Mouse (Mus musculus) kidney, adult 9 months (tissue): ENCODE measurements around the gene Nr3c2.

Experiments
- DNase-seq: peaks from one replicate; pipeline ENCODE4 v3.0.0; 2022

Gene Nr3c2

DNA sequence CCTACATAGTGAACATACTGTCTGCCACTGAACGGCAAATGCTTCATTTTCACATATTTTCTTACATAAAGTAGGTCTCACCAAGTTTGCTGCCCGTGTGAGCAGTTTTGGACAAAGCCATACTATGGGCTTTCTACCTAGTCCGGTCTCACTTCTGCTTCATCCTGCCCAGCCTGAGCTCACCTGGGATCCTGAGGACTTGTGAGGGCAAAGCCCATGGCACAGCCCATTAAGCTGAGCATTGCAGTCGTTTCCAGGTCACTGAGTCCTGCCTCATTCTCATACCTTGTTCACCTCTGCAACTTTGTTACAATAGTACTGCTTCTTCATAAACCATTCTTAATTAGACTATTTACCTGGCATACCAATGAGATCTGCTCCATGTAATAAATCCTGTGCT lies 276.2 kb downstream of the Nr3c2 start:
- peak; percentile 28 for DNase-seq

DNA sequence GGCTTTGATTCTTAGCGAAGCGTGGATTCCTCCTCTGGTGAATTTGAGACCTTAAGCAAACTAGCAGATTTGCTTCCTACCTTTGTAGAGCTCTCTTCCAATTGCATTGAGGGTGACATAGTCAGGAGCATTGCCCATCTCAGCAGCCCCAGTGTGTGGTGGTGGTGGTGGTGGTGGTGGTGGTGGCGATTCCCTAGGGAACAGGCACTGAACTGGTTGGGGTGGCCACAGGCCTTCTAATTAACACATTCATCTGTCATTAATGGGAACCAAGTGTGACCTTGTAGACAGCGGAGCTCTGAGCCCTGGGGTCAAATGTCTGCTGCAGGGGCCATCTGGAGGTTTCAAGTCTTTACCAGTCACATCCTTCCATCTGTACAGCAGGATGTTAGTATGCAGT lies 277.1 kb downstream of the Nr3c2 start:
- DNase-seq: no peak

DNA sequence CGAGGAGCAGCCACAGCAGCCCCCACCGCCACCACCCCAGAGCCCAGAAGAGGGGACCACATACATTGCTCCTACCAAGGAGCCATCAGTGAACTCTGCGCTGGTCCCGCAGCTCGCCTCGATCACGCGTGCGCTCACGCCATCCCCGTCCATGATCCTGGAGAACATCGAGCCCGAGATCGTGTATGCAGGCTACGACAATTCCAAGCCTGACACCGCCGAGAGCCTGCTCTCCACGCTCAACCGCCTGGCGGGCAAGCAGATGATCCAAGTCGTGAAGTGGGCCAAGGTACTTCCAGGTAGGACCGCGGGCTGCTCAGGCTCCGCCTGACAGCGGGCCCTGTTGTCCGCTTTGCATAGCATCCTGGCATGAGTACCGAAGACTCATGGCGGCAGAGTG lies 286.6 kb downstream of the Nr3c2 start:
- DNase-seq: no peak

DNA sequence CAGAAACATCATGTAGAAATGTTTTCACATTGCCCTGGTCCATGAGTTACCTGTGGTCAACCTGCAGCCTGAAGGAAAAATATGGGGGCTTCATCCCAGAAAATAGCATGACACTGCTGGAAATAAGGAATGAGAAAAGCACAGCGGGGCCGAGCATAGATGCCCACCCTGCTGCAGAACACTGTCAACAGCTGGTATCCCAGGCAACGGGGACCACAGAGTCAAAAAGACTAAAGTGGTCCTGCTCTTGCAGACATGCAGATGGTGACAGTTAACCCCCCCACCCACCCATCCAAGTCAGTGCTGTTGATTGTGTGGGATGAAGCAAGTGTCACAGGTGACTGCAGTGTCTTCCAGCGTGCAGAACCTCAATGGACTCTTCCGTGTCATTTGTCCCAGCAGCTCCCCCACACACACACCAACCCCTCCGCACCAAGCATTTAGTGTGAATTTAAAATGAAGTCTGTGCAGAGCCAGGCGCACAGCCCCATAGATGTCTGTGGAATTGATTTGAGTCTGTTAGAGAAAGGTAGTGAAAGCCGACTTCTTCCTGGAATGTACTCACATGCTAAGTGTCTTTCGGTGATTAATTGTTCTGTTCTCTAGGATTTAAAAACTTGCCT lies 287.8 kb downstream of the Nr3c2 start:
- DNase-seq: no peak

DNA sequence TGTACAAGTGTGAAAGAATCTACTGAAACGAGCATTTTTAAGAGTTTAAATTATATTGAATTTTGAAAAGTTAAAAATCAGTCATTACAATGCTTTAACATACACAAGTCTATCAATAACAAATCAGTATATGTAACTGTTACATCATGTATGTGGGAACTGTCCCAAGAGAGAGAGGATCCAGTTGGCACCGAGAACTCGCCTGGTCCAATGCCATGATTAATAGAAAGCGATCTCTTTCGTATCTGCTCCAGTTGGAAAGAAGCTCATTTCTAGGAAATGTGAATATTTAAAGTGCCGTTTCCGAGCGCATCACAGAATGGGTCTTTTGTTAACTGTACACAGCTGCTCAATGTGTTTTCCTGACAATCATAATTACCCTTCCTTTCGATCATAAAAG lies 288.5 kb downstream of the Nr3c2 start:
- DNase-seq: no peak

DNA sequence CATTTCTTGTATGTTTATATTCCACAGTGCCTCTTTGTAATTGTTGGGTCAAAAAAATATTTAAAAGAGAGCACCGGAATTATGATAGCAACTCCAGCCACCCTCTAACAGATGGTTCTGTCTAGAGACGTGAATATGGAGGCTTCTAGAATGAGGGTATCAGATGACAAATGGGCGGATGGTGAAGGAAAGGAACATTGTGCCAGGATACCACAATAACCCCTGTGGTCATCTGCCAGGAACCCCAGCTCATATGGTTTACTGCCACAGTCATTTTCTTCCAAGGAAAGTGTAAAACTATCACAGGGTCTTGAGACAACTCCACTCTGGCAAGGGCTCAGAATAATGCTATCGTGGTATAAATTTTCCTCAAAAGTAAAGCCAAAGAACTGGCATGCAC lies 289.1 kb downstream of the Nr3c2 start:
- DNase-seq: no peak

DNA sequence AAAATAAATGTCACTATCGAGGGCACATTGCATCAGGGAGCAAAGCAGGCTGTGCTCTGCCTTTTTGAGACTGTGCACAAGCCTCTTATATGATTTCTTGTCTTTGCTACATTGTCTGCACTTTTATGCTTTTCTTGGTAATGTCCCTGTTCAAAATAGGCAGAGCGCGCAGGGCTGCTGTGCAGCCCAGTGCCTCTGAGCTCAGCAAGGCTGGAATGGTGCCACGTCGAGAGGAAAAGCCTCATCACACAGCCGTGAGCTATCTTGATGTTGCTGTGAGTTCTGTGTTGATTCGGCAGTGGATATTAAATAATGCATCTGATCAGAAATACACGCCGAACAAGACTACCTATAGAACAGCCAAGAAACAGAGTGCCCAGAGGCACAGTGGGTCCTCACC lies 290.1 kb downstream of the Nr3c2 start:
- DNase-seq: no peak

DNA sequence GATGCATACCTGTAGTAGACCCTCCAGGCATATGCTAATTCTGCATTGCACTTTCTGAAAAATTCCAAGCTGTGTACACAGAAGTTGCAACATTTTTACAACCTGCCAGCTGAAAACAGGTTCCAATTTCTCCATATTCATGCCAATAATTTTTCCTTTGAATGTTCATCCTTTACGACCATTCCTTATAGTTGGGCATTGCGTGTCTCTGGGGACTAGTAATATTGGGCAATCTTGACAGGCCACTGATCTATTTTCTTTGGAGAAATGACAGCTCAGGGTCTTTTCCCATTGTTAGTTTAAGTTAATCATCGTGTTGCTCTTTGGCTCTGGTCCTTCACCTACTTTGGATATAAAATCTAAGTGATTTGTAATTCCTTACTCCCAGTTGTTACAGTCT lies 291.2 kb downstream of the Nr3c2 start:
- no peak for DNase-seq

DNA sequence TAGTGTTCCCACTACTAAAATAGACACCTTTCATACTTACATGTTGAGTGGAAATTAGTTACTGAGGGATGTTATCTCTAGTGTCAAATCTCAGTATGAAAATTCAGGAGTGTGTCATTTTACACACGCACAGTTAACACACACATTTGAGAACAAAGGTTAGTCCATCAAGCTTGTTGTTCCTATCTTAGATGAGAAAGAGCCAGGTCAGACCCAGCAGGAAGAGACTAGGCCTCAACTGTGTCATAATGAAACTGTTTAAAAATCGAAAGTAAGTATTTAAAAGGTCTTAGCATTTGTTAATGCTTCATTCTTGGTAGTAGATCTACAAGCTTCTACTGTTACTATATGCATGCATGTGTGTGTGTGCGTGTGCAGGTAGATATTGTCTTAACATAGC lies 310.1 kb downstream of the Nr3c2 start:
- no peak for DNase-seq

DNA sequence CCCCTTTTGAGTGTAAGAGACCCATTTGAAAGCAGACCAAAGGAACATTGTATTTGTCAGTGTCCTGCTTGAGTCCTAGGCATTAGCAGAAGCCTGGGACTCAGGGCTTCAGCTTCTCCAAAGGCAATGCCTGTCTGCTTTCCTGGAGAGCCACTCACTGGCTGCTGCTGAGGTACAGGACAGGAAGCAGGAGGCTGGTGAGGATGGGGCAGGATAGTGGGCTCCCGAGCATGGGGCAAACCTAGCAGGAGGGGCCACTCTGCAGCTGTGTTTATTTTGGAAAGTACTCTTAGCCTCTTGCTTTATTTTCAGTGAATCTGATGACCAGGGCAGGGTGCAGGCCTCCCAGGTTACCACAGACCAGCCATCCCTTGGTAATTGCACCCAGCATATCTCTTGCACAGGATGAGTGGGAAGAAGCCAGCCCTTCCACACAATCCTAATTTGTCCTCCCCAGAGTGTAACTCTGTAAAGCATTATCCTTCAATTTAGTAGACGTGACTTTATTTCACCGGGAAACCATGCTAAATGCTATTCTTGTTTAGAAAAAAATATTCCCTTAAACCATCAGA lies 314.7 kb downstream of the Nr3c2 start:
- DNase-seq: no peak

DNA sequence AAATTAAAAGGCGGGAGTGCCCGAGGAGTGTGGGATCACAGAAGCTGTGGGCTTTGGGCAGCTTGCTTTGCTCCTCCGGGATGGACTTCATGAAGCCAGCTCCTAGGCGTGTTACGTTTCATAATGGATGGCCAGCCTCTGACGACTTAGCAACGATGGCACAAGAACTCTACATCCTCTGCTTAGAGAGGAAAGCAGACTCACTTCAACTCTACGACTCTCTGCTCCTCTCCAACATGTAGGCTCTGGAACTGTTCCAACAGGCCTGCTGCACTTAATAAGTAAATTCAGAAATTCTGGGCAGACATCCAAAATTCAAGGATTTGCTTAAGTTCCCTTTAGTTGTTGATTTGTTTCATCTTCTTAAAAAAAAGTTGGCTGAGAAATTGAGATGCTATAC lies 315.4 kb downstream of the Nr3c2 start:
- DNase-seq: peak; percentile 33

DNA sequence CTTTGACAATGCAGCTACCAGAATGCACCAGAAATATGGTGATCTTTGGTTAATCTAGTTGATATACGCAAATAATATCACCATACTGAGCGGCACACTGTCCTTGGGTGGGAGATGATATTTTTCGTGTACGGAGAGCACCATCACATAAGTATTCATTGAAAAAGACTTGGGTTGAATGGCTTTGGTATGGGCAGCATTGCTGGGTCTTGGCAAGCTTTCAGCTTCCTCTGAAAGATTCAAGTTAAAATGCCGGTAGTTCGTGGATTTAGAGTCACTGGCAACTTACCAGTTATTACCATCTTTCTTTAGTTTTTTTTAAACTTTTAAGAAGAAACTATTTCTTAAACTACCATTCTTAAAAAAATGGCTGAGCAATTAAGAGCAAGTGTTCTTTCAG lies 315.9 kb downstream of the Nr3c2 start:
- DNase-seq: no peak

DNA sequence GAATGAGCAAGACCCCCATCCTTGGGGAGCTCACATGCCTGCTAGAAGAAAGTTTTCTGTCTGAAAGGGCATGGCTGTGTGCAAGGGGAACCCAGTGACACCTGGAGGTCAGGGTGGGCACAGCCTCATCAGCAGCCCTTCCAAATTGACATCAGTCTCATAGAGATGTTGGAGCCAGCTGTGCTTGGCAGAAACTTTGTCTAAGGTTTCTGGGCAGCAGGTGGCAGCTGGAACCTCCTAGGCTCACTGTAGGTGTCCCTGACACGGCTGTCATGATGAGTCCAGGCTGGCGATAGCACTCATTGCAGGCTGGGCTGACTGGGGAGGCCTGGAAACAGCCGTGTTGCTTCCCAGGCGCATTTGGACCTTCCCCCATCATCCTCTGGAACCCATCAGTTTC lies 323.9 kb downstream of the Nr3c2 start:
- no peak for DNase-seq

DNA sequence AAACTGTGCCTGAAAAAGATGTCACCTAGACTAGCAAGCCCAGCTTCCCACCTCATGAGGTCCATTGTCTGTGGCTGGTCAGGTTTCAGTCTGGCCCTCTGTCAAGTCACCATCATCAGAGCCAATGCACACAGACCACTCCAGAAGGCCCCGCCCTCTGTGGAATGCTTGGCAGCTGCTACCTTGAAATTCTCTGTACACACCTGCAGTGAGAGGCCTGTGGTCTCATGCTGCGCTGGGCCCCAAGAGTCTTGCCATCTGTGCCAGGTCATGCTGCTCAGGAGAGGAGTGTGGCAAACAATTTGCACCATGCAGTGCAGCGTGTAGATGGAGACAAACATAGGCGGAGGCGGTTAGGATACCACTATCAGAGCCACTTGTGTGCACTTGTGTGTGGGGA lies 328.5 kb downstream of the Nr3c2 start:
- DNase-seq: no peak

DNA sequence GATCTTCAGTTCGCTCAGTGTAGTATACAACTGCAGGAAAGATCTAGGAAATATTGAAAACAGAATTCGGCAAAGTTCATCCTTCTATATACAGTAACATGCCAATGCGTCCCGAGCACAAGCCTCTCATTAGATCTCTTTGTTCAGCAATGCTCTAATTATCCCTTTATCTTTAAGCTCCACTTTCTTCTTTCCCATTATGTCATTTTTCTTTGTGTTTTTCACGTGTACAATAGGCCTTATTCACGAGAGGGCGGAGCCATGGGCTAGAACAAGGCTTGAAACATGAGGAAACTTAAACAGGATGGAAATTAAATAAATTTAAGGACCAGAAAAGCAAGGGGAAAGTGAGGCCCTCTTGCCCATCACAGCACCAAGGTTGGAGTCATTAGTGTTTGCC lies 329.4 kb downstream of the Nr3c2 start:
- no peak for DNase-seq

DNA sequence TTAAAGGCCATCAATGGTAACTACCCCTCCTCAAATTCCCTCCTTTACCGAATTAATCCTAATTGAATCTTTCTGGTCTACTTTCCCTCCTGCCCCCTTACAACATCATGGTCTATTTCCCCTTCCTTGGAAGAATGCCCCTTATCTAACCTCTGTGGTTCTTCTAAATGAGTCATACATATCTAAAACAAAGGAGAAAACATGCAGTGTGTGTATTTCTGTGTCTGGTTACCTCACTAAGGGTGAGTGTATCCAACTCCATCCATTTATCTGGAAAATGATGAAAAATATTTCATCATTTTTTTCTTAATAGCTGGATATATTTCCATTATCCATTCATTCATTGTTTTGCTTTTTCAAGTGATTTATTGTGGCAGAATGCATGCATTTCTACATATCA lies 332.0 kb downstream of the Nr3c2 start:
- DNase-seq: no peak

DNA sequence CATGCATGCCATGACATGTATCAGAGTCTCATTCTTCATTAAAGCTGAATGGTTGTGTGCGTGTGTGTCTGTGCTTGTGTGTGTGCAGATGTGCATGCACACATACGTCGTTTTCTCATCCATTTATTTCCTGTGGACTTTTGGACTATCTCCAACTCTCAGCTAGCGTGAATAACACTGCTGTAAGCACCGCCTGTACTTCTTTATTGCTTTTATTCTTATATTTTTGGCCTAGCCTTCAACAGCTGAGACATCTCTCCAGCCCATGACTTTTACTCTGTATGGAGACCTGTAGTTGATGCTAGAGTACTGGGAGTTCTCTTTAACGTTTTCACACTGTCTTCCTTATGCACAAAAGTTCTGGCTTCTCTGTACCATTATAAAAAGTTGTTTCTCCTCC lies 332.6 kb downstream of the Nr3c2 start:
- no peak for DNase-seq

DNA sequence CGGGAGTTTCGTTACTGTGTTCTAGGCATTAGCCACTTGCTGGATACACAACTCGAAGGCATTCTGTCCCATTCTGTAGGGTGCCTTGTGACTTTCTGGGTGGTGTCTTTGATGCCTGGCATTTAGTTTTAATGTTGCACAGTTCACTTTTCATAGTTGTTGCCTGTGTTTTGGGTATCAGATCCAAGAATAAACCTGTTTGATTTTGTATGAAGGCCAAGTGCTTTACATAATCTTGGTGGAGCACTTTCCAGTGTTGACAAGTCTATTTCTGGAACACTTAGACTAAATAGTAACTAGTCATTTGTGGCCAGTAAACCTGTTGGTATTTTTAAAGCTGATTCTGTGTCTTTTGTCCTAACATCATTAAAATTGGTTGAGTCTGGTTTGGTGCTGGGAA lies 333.2 kb downstream of the Nr3c2 start:
- peak; percentile 44 for DNase-seq

DNA sequence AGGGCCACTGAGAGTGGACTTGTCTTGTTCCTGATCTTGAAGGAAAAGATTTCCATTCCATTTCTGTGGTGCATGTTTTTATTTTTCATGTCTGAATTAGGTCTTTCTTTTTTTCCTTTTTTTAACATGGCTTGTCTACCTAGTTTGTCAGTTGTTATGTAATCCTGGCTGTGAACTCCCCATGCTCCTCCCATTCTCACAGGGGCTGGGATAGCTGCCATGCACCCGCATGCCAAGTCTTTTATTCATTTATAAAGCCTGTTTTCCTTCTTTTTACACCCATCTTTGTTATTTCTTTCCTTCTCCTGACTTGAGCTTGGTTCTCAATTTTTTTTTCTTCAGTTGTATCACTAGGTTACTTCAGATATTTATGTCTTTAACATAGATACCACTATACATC lies 337.5 kb downstream of the Nr3c2 start:
- DNase-seq: peak; percentile 81

DNA sequence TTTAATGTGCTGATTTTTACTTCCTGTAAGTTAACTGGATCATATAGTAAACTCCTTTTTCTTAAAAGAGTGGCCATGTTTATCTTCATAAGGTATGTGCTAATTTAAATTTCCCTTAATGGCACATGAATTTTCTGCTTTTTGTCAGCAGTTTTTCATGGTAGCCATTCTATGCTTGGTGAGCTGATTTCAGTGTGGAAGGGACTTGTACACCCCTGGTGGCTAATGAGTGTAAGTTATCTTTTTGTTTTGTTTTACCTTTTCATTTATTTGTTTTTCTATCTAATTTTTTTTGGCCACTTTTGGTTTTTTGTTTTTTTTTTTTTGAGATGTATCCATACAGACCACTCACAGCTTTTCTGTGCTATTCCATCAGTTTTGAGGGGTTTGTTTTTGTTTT lies 340.2 kb downstream of the Nr3c2 start:
- no peak for DNase-seq

DNA sequence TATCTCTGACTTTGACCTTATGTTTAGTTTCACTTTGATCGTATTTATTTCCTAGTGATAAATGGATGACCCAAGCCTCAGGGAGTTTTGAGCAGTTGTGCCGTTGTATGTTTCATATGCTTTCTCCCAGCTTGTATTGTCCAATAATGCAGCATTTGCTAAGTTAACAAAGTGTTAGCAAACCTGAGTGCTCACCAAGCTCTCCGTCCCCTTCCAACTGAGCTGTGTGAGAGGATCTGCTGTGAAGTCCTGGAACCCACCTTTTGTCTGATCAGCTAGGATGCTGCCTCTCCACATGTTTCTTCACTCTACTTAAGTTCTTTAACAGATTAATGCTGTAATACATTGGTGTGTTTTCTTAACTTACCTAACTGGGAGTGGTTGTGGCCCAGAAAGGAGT lies 342.1 kb downstream of the Nr3c2 start:
- no peak for DNase-seq

DNA sequence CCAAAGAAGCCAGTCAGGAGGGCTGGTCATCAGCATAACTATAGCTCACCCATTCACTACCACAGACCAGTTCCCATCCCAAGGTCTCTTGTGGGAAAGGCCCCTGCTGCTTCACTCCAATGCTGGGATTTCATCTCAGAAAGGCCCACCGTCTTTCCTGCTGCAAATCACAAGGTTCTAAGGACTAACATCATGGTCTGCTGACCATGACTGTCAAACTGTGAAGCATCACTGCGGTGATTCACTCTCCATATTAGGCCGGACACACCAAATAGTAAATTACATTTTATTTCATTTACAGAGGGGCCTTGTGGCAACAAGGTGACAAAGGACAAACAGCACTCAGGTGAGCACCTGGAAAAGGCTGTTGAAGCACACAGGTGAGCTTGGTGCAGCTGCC lies 350.9 kb downstream of the Nr3c2 start:
- no peak for DNase-seq

DNA sequence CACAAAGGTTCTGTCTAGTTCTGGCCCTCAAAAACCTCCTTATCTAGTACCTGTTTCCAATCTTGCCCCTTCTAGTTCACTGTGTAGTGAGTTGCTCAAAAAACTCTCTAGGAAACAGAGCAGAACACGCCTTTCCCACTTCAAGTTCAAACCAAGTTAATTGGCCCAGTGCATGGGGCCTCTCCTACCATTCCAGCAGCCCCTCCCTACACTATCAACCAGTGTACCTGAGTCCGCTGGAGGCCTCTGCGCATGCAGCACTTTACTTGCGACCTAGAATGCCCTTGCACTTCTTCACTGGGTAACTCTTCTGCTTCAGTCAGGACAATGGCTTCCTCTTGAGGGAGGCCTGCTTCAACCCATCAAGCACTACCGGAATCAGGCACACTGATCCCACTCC lies 351.9 kb downstream of the Nr3c2 start:
- no peak for DNase-seq

DNA sequence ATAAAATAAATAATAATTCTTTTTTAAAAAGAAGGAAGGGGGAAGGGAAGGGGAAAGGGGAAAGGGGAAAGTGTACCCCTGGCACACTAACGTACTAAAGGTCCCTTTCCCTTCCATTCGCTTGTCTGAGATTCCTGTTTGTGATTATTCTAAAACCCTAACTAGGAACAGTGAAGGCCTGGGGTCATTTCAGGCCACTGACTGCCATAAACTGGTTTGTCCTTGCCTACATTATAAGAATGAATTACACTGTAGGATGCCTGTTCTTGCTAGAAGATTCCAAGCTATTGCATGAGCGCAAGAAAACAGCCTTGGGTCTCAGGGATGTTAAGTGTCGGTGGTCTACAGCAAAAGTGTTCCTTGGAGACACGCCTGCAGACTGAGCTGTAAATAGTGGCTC lies 355.2 kb downstream of the Nr3c2 start:
- DNase-seq: peak; percentile 38

DNA sequence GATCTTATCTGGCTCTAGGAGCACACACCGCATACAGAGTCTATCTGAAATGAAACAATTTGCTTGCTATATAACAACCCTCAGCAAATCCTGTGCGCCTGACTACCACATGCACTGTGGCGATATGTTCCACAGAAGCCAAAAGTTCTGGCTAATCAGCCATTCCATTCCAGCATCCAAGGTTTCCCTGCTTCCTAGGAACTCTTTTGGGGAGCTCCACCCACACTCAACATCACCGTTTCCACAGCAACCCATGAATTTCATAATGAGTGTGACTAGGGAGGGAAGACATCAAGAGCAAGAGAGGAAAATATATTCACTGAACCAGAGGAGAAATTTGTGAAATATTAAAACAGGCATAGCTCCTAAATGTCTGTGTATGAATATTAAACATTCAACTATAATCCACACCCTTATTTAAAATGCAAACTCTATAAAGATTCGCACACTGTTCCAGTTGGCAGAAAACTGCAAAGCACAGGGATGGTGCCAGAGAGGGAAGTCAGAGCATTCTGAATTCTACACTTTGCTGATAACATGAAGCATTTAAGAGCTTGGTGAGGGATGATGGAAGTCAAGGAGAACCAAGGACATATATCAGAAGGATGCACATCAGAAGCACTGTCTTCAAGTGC lies 357.3 kb downstream of the Nr3c2 start:
- DNase-seq: no peak
